Mouse (Mus musculus): Measurements from ENCODE around the gene Pcyox1. TPM values are rescaled to one million over a fixed set of nuclear protein-coding genes. Genes with fewer than 3 reads are reported as not detected.
"Not testable (repeated sequence)": the region's sequence is repeated elsewhere in the genome, so short reads cannot be mapped to it uniquely, and the experiment has no call there.

Pcyox1 gene
- polyA plus RNA-seq, 1 experiment from 2014 or later = 94.8 TPM

- 85% methylated on average over 12 of the region's 12 CpGs for WGBS
- Histone ChIP-seq H3K9me3 (ENCODE audit: control insufficient read depth, low read length) (no peaks in the 10 kb centered on the region), H3K4me1 (replicated peaks; ENCODE audit: control insufficient read depth, insufficient read depth) (no peaks in the 10 kb centered on the region), H3K27me3 (ENCODE audit: control insufficient read depth, insufficient read depth, low read length) (no peaks in the 10 kb centered on the region), H3K4me2 (replicated peaks; ENCODE audit: low read depth) (no peak overlapping the region), H3K36me3 (ENCODE audit: control insufficient read depth, insufficient read depth, low read length) (peaks cover 30% of the 10 kb centered on the region), H3K27ac (replicated peaks) (no peak overlapping the region), H3K9ac (ENCODE audit: low read length) (no peak overlapping the region), H3K4me3 (ENCODE audit: low read depth, low read length) (no peak overlapping the region)
- ATAC-seq (ENCODE audit: low FRiP score, low TSS enrichment) = no peak
- no peak for DNase-seq (ENCODE audit: low spot score)
- TF ChIP-seq EP300 (optimal IDR thresholded peaks at IDR 0.05) = no peak
- no peak for TF ChIP-seq CTCF (IDR thresholded peaks at IDR 0.05; ENCODE audit: low read depth)
Observed at GRCm38 (mm10) chr6:86387313-86387712, 9.6 kb downstream of the Pcyox1 start.

DNA sequence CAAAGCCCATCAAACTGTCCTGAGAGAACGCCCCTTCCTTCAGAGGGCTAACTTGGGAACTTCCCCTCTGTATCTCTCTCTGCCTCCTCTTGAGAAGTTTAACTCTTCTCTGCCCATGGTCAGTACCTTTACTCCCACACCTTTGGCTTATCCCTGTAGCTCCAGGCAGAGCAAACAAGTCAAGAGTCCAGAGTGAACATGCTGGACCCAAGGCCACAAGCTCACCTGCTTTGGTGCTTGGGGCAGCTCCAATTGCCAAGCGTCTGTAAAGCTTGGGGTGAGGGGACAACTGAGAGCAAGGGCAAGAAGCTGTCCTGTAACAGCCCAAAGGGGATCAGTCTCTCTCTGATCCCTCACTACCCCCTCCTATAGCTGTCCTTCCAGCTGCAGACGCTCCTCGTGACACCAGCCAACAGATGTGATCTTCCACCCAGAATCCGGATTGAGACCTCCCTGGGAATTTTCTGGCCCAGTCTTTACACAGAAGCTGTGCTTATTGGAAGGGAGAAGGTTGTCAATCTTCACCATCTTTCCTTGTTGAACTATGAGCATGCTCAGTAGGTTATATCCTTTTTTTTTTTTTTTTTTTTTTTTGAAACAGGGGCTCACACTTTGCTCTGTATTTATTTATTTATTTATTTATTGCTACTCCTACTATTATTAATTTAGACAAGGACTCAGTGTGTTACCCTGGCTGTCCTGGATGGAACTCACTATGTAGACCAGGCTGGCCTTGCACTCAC lies 11.4 kb downstream of the Pcyox1 start:
- H3K9me3 ChIP-seq (ENCODE audit: control insufficient read depth, low read length) = no peaks in the 10 kb centered on the region
- no peaks in the 10 kb centered on the region for H3K27me3 ChIP-seq (ENCODE audit: control insufficient read depth, insufficient read depth, low read length)
- H3K4me1 ChIP-seq (replicated peaks; ENCODE audit: control insufficient read depth, insufficient read depth) = no peaks in the 10 kb centered on the region
- no peak overlapping the region for H3K4me2 ChIP-seq (replicated peaks; ENCODE audit: low read depth)
- no peak for TF ChIP-seq CTCF (IDR thresholded peaks at IDR 0.05; ENCODE audit: low read depth)
- DNase-seq (ENCODE audit: low spot score) (no peak), ATAC-seq (ENCODE audit: low FRiP score, low TSS enrichment) (no peak)
- no peak overlapping the region for H3K4me3 ChIP-seq (ENCODE audit: low read depth, low read length)
- WGBS = 84% methylated on average over 5 of the region's 5 CpGs
- peaks cover 22% of the 10 kb centered on the region for H3K36me3 ChIP-seq (ENCODE audit: control insufficient read depth, insufficient read depth, low read length)
- H3K9ac ChIP-seq (ENCODE audit: low read length) = no peak overlapping the region
- no peak overlapping the region for H3K27ac ChIP-seq (replicated peaks)

DNA sequence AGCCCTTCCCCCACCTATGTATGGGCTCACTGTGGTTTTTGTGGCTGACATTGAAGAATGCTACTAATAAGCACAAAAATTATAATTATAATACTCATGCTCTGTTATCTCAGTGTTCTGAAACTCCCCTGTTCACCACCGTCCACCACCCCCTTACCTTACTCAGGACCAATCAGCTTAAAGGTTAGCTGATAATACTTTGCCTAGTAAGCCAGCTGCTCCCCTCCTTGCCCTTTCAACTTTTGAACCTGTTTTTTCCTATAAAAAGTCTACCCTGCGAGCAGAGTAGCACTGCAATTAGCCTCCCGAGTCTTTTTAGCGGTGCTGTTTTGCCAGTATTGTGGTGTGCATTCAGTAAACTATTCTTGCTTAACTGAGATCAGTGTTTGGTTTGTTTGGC lies 12.3 kb downstream of the Pcyox1 start:
- Histone ChIP-seq H3K4me1 (replicated peaks; ENCODE audit: control insufficient read depth, insufficient read depth) (no peaks in the 10 kb centered on the region), H3K27ac (replicated peaks) (no peak overlapping the region), H3K4me3 (ENCODE audit: low read depth, low read length) (no peak overlapping the region), H3K9ac (ENCODE audit: low read length) (no peak overlapping the region), H3K9me3 (ENCODE audit: control insufficient read depth, low read length) (no peaks in the 10 kb centered on the region), H3K4me2 (replicated peaks; ENCODE audit: low read depth) (no peak overlapping the region), H3K36me3 (ENCODE audit: control insufficient read depth, insufficient read depth, low read length) (peaks cover 14% of the 10 kb centered on the region), H3K27me3 (ENCODE audit: control insufficient read depth, insufficient read depth, low read length) (no peaks in the 10 kb centered on the region)
- TF ChIP-seq EP300 (optimal IDR thresholded peaks at IDR 0.05) (no peak), CTCF (IDR thresholded peaks at IDR 0.05; ENCODE audit: low read depth) (no peak)
- DNase-seq (ENCODE audit: low spot score) (no peak), ATAC-seq (ENCODE audit: low FRiP score, low TSS enrichment) (no peak)
- 53% methylated on average over 4 of the region's 4 CpGs for WGBS

DNA sequence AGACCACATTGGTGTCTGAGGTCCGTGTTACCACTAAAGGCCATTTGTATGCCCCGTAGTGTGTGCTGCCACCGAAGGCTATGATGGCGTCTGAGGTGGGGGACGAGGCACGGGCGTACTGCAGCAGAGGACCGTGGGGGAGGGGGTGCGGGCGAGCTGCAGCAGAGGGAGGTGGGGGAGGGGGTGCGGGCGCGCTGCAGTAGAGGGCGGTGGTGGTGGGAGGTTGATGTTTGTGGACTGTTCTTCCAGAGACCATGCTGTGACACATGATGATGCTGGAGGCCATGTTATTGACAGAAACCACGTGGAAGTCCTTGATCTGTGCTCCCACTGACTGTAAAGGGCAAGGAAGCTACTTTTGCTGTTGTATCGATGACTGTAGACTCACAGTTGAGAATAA lies 13.6 kb downstream of the Pcyox1 start:
- Histone ChIP-seq H3K27me3 (ENCODE audit: control insufficient read depth, insufficient read depth, low read length) (no peaks in the 10 kb centered on the region), H3K4me2 (replicated peaks; ENCODE audit: low read depth) (no peak overlapping the region), H3K9me3 (ENCODE audit: control insufficient read depth, low read length) (no peaks in the 10 kb centered on the region), H3K36me3 (ENCODE audit: control insufficient read depth, insufficient read depth, low read length) (peaks cover 6% of the 10 kb centered on the region; the same call in 1 of the 2 replicates), H3K9ac (ENCODE audit: low read length) (no peak overlapping the region), H3K27ac (replicated peaks) (no peak overlapping the region), H3K4me1 (replicated peaks; ENCODE audit: control insufficient read depth, insufficient read depth) (no peaks in the 10 kb centered on the region), H3K4me3 (ENCODE audit: low read depth, low read length) (no peak overlapping the region)
- WGBS = 49% methylated on average over 16 of the region's 16 CpGs
- TF ChIP-seq EP300 (optimal IDR thresholded peaks at IDR 0.05) = no peak
- no peak for TF ChIP-seq CTCF (IDR thresholded peaks at IDR 0.05; ENCODE audit: low read depth)
- DNase-seq (ENCODE audit: low spot score) = no peak
- no peak for ATAC-seq (ENCODE audit: low FRiP score, low TSS enrichment)

GRCm38 (mm10) chr6:86382551-86382950 lies 14.4 kb downstream of the Pcyox1 start:
- Histone ChIP-seq H3K9me3 (ENCODE audit: control insufficient read depth, low read length) (no peaks in the 10 kb centered on the region), H3K36me3 (ENCODE audit: control insufficient read depth, insufficient read depth, low read length) (no peaks in the 10 kb centered on the region; the same call in 1 of the 2 replicates), H3K4me2 (replicated peaks; ENCODE audit: low read depth) (no peak overlapping the region), H3K27ac (replicated peaks) (no peak overlapping the region), H3K4me1 (replicated peaks; ENCODE audit: control insufficient read depth, insufficient read depth) (no peaks in the 10 kb centered on the region), H3K4me3 (ENCODE audit: low read depth, low read length) (no peak overlapping the region), H3K27me3 (ENCODE audit: control insufficient read depth, insufficient read depth, low read length) (no peaks in the 10 kb centered on the region), H3K9ac (ENCODE audit: low read length) (no peak overlapping the region)
- ATAC-seq (ENCODE audit: low FRiP score, low TSS enrichment) (no peak), DNase-seq (ENCODE audit: low spot score) (no peak)
- TF ChIP-seq CTCF (IDR thresholded peaks at IDR 0.05; ENCODE audit: low read depth) = no peak
- no peak for TF ChIP-seq EP300 (optimal IDR thresholded peaks at IDR 0.05)

- not testable (repeated sequence) for H3K4me1 ChIP-seq (replicated peaks; ENCODE audit: control insufficient read depth, insufficient read depth); H3K4me3 ChIP-seq (ENCODE audit: low read depth, low read length); H3K9me3 ChIP-seq (ENCODE audit: control insufficient read depth, low read length); DNase-seq (ENCODE audit: low spot score); ATAC-seq (ENCODE audit: low FRiP score, low TSS enrichment); H3K9ac ChIP-seq (ENCODE audit: low read length); H3K4me2 ChIP-seq (replicated peaks; ENCODE audit: low read depth); H3K27me3 ChIP-seq (ENCODE audit: control insufficient read depth, insufficient read depth, low read length); H3K27ac ChIP-seq (replicated peaks); H3K36me3 ChIP-seq (ENCODE audit: control insufficient read depth, insufficient read depth, low read length)
- 85% methylated on average over 5 of the region's 8 CpGs for WGBS
Observed at GRCm38 (mm10) chr6:86380112-86380511, 16.8 kb downstream of the Pcyox1 start.

Measured in stomach, postnatal 0 days (tissue).